Comparison of ENCODE assay signal across 8 mouse cellular contexts in genomic region chr14:18326968-18327672, GRCm38 (mm10). TPM values are rescaled to one million over a fixed set of nuclear protein-coding genes. Genes with fewer than 3 reads are reported as not detected.
DNase-seq lines count a peak whose midpoint lies in the region; ATAC-seq and TF ChIP-seq lines count a peak whose summit lies in the region.

No protein-coding gene starts in this region.

- H3K4me3 ChIP-seq in embryonic fibroblast, embryonic 13.5 days (ENCODE audit: insufficient read depth, low read length), result peak overlapping the region; percentile 28
- H3K4me3 ChIP-seq in hindbrain, embryonic 11.5 days (ENCODE audit: low read depth, low read length), result peak overlapping the region; percentile 44
- peak overlapping the region; percentile 45 for H3K4me3 ChIP-seq in limb, embryonic 12.5 days (replicated peaks)
- peak overlapping the region; percentile 47 for H3K4me3 ChIP-seq in midbrain, embryonic 14.5 days (replicated peaks; ENCODE audit: low read depth, low read length)

- peak overlapping the region; percentile 64 for H3K4me2 ChIP-seq in hindbrain, embryonic 11.5 days (replicated peaks; ENCODE audit: low read depth, low read length)
- H3K4me2 ChIP-seq in limb, embryonic 12.5 days, result peak overlapping the region; percentile 76
- H3K4me2 ChIP-seq in midbrain, embryonic 14.5 days (ENCODE audit: low read length), result peak overlapping the region; percentile 79

- H3K4me1 ChIP-seq in embryonic fibroblast, embryonic 13.5 days (ENCODE audit: control insufficient read depth, insufficient read depth, low read length), result peaks cover 8% of the 10 kb centered on the region; the same call in 1 of the 2 replicates
- H3K4me1 ChIP-seq in hindbrain, embryonic 11.5 days (replicated peaks; ENCODE audit: control insufficient read depth, insufficient read depth, low read length), result peaks cover 2% of the 10 kb centered on the region; the same call in 1 of the 2 replicates
- H3K4me1 ChIP-seq in limb, embryonic 12.5 days (replicated peaks), result peaks cover 33% of the 10 kb centered on the region
- H3K4me1 ChIP-seq in midbrain, embryonic 14.5 days (ENCODE audit: control insufficient read depth, insufficient read depth, low read length), result peaks cover 31% of the 10 kb centered on the region

- no peak overlapping the region for H3K27ac ChIP-seq in embryonic fibroblast, embryonic 13.5 days (ENCODE audit: insufficient read depth, low read length)
- H3K27ac ChIP-seq in hindbrain, embryonic 11.5 days (ENCODE audit: low read depth, low read length), result peak overlapping the region; percentile 17; the same call in 1 of the 2 replicates
- H3K27ac ChIP-seq in limb, embryonic 12.5 days, result no peak overlapping the region
- H3K27ac ChIP-seq in midbrain, embryonic 14.5 days (replicated peaks; ENCODE audit: low read depth, low read length), result peak overlapping the region; percentile 63

- no peak for TF ChIP-seq CTCF in embryonic fibroblast, embryonic 13.5 days (IDR thresholded peaks at IDR 0.05; ENCODE audit: borderline replicate concordance, insufficient read depth, low read length)

- peak overlapping the region; percentile 68 for H3K9ac ChIP-seq in hindbrain, embryonic 11.5 days (ENCODE audit: low read depth, low read length)
- peak overlapping the region; percentile 60 for H3K9ac ChIP-seq in limb, embryonic 12.5 days (replicated peaks)
- H3K9ac ChIP-seq in midbrain, embryonic 14.5 days (replicated peaks; ENCODE audit: low read length), result peak overlapping the region; percentile 67

- WGBS in hindbrain, embryonic 11.5 days, result under 1% methylated on average over 32 of the region's 37 CpGs
- WGBS in limb, embryonic 12.5 days, result 2% methylated on average over 37 of the region's 37 CpGs
- 3% methylated on average over 37 of the region's 37 CpGs for WGBS in midbrain, embryonic 14.5 days

- no peaks in the 10 kb centered on the region for H3K36me3 ChIP-seq in hindbrain, embryonic 11.5 days (ENCODE audit: control insufficient read depth, insufficient read depth, low read length)
- H3K36me3 ChIP-seq in limb, embryonic 12.5 days, result peaks cover 14% of the 10 kb centered on the region
- H3K36me3 ChIP-seq in midbrain, embryonic 14.5 days (ENCODE audit: control insufficient read depth, insufficient read depth, low read length), result peaks cover 12% of the 10 kb centered on the region; the same call in 1 of the 2 replicates

- DNase-seq in left cerebral cortex, adult 18-20 months (ENCODE audit: low spot score in 2 of 2), result peak; percentile 16 to 25
- no peak for DNase-seq in left cerebral cortex, adult 11 months (ENCODE audit: low spot score)
- DNase-seq in adrenal gland, postnatal 25 days, result peak; percentile 35
- DNase-seq in hindbrain, embryonic 11.5 days (ENCODE audit: low spot score), result peak; percentile 75
- DNase-seq in midbrain, embryonic 14.5 days, result peak; percentile 73
- DNase-seq in urinary bladder, postnatal 14 days (ENCODE audit: low spot score), result peak; percentile 22

- no peaks in the 10 kb centered on the region for H3K9me3 ChIP-seq in hindbrain, embryonic 11.5 days (ENCODE audit: control insufficient read depth, low read length)
- no peaks in the 10 kb centered on the region for H3K9me3 ChIP-seq in limb, embryonic 12.5 days
- no peaks in the 10 kb centered on the region for H3K9me3 ChIP-seq in midbrain, embryonic 14.5 days (ENCODE audit: control insufficient read depth, low read length)

- peak; percentile 79 for ATAC-seq in hindbrain, embryonic 11.5 days (ENCODE audit: low FRiP score)
- no peak for ATAC-seq in limb, embryonic 12.5 days (ENCODE audit: insufficient number of reproducible peaks, insufficient read depth, low FRiP score, low TSS enrichment, low read depth)
- peak; percentile 26; the same call in 1 of the 2 replicates for ATAC-seq in midbrain, embryonic 14.5 days (ENCODE audit: low FRiP score, low TSS enrichment)

- TF ChIP-seq POLR2A in embryonic fibroblast, embryonic 13.5 days (IDR thresholded peaks at IDR 0.05; ENCODE audit: low read depth, low read length), result no peak

- H3K27me3 ChIP-seq in hindbrain, embryonic 11.5 days (ENCODE audit: control insufficient read depth, insufficient read depth, low read length), result no peaks in the 10 kb centered on the region
- no peaks in the 10 kb centered on the region for H3K27me3 ChIP-seq in limb, embryonic 12.5 days
- no peaks in the 10 kb centered on the region for H3K27me3 ChIP-seq in midbrain, embryonic 14.5 days (ENCODE audit: control insufficient read depth, insufficient read depth, low read length)

RNA-seq across cellular contexts. Expression of gene Ube2e1, which starts 4.5 kb away (rescaled TPM):
- 100 to 1,000 TPM; 112 to 122 TPM for total RNA-seq in left cerebral cortex, adult 18-20 months (2021)
- 78.6 and 79.2 TPM in 2 replicates for total RNA-seq in adrenal gland, postnatal 25 days (2021)
- polyA plus RNA-seq in embryonic fibroblast, embryonic 13.5 days (2011; ENCODE audit: insufficient read length, low read depth, missing spikeins), result 99.1 and 106 TPM in 2 replicates
- 67.4 and 81.9 TPM in 2 replicates for polyA plus RNA-seq in hindbrain, embryonic 11.5 days (2014; fragmentation: Nextera tagmentation; extraction: Ambion mirVana)
- 172 and 185 TPM in 2 replicates for polyA plus RNA-seq in limb, embryonic 12.5 days (2016; fragmentation: Nextera tagmentation; extraction: Ambion mirVana)
- polyA plus RNA-seq in midbrain, embryonic 14.5 days (2014; fragmentation: Nextera tagmentation; extraction: Ambion mirVana), result 83.0 and 139 TPM in 2 replicates

RNA-seq across cellular contexts. Expression of gene Rpl15, which starts 55.9 kb away (rescaled TPM):
- total RNA-seq in left cerebral cortex, adult 18-20 months (2021), result 100 to 1,000 TPM; 374 to 415 TPM
- total RNA-seq in adrenal gland, postnatal 25 days (2021), result 574 and 813 TPM in 2 replicates
- 799 and 868 TPM in 2 replicates for polyA plus RNA-seq in embryonic fibroblast, embryonic 13.5 days (2011; ENCODE audit: insufficient read length, low read depth, missing spikeins)
- 400 and 415 TPM in 2 replicates for polyA plus RNA-seq in hindbrain, embryonic 11.5 days (2014; fragmentation: Nextera tagmentation; extraction: Ambion mirVana)
- polyA plus RNA-seq in limb, embryonic 12.5 days (2016; fragmentation: Nextera tagmentation; extraction: Ambion mirVana), result 430 and 466 TPM in 2 replicates
- 350 and 371 TPM in 2 replicates for polyA plus RNA-seq in midbrain, embryonic 14.5 days (2014; fragmentation: Nextera tagmentation; extraction: Ambion mirVana)

RNA-seq across cellular contexts. Expression of gene Nkiras1, which starts 56.2 kb away (rescaled TPM):
- 100 to 1,000 TPM; 101 to 104 TPM for total RNA-seq in left cerebral cortex, adult 18-20 months (2021)
- total RNA-seq in adrenal gland, postnatal 25 days (2021), result 24.3 and 26.0 TPM in 2 replicates
- polyA plus RNA-seq in embryonic fibroblast, embryonic 13.5 days (2011; ENCODE audit: insufficient read length, low read depth, missing spikeins), result 13.7 and 18.6 TPM in 2 replicates
- polyA plus RNA-seq in hindbrain, embryonic 11.5 days (2014; fragmentation: Nextera tagmentation; extraction: Ambion mirVana), result 17.0 and 20.2 TPM in 2 replicates
- 16.4 and 21.2 TPM in 2 replicates for polyA plus RNA-seq in limb, embryonic 12.5 days (2016; fragmentation: Nextera tagmentation; extraction: Ambion mirVana)
- polyA plus RNA-seq in midbrain, embryonic 14.5 days (2014; fragmentation: Nextera tagmentation; extraction: Ambion mirVana), result 38.0 and 54.5 TPM in 2 replicates

Comparison
In these comparisons a context has a peak if more than half of its experiments do, and no peak if none do; other contexts are left out.
1. H3K27ac ChIP-seq: peak in hindbrain, embryonic 11.5 days (single experiment) and midbrain, embryonic 14.5 days (single experiment); none in embryonic fibroblast, embryonic 13.5 days (single experiment) and limb, embryonic 12.5 days (single experiment).
2. Peak in every context shown above with its lines, with median percentiles within 50 percentile points of each other: H3K4me3 ChIP-seq, H3K4me2 ChIP-seq and H3K9ac ChIP-seq.